Mouse (Mus musculus): ENCODE measurements around the gene Cma2.
"Not testable (repeated sequence)": the region's sequence is repeated elsewhere in the genome, so short reads cannot be mapped to it uniquely, and the experiment has no call there.

GRCm38 (mm10) chr14:55987464-55987863, 36.7 kb downstream of the Cma2 start:
- TF ChIP-seq GATA1 (IDR thresholded peaks at IDR 0.05; ENCODE audit: borderline replicate concordance, low read length); FLI1 (IDR thresholded peaks at IDR 0.05; ENCODE audit: low read length): not testable (repeated sequence)

Data from megakaryocyte, embryonic 14.5 days (primary cell).